15 mouse cellular contexts compared by ENCODE assay signal in genomic region chr1:98129561-98130347, GRCm38 (mm10). TPM values are rescaled to one million over a fixed set of nuclear protein-coding genes. Genes with fewer than 3 reads are reported as not detected.
DNase-seq lines count a peak whose midpoint lies in the region; ATAC-seq and TF ChIP-seq lines count a peak whose summit lies in the region.
"Had no signal": no experiment of that assay in that cellular context is flagged by ENCODE, and none has a peak within 500 bp of the region (broad histone marks: within the 10 kb centered on the region; RNA-seq: fewer than 3 reads in every experiment).

No protein-coding gene starts in this region.

- H3K4me3 ChIP-seq in kidney, adult 2 months (ENCODE audit: insufficient read depth, low read depth, low read length): no peak overlapping the region
- H3K4me3 ChIP-seq: embryonic facial prominence, embryonic 10.5 days; gastrocnemius, adult 2 months; hindbrain, embryonic 15.5 days; midbrain, embryonic 10.5 days had no signal

- no peak for TF ChIP-seq CTCF in kidney, adult 2 months (conservative IDR thresholded peaks at IDR 0.05; ENCODE audit: insufficient read depth, insufficient read length, low read depth, low read length)

- peak; percentile 98 to 99 for ATAC-seq in hematopoietic stem cell, adult 5-6 weeks (replicated peaks in 1 of 2; ENCODE audit: insufficient read depth in 1 of 2, low FRiP score in 2 of 2, low TSS enrichment in 1 of 2, low read depth in 1 of 2, poor library complexity in 2 of 2, severe bottlenecking in 2 of 2)
- 0 out of 2 replicates have a peak, but pooled peaks have one; percentile 33 for ATAC-seq in megakaryocyte-erythroid progenitor cell, adult 5-6 weeks (replicated peaks; ENCODE audit: low FRiP score, low TSS enrichment, poor library complexity, severe bottlenecking)

- peak overlapping the region; percentile 100 for H3K27ac ChIP-seq in kidney, adult 2 months (ENCODE audit: insufficient read depth, low read depth, low read length)
- H3K27ac ChIP-seq: embryonic facial prominence, embryonic 10.5 days; gastrocnemius, adult 2 months; hindbrain, embryonic 15.5 days; midbrain, embryonic 10.5 days had no signal

- no peaks in the 10 kb centered on the region; the same call in 1 of the 2 replicates for H3K36me3 ChIP-seq in kidney, adult 2 months (ENCODE audit: control insufficient read depth, insufficient read depth, low read length)
- H3K36me3 ChIP-seq: embryonic facial prominence, embryonic 10.5 days; hindbrain, embryonic 15.5 days; midbrain, embryonic 10.5 days had no signal

- no peak for TF ChIP-seq POLR2A in kidney, adult 2 months (IDR thresholded peaks at IDR 0.05; ENCODE audit: low read depth, low read length)

- peaks cover 8% of the 10 kb centered on the region for H3K4me1 ChIP-seq in kidney, adult 2 months (ENCODE audit: control insufficient read depth, insufficient read depth, low read length)
- H3K4me1 ChIP-seq: embryonic facial prominence, embryonic 10.5 days; hindbrain, embryonic 15.5 days; midbrain, embryonic 10.5 days had no signal

- no peaks in the 10 kb centered on the region for H3K27me3 ChIP-seq in kidney, adult 2 months (replicated peaks; ENCODE audit: control insufficient read depth, insufficient read depth, low read length)
- H3K27me3 ChIP-seq: hindbrain, embryonic 15.5 days had no signal

- peak; percentile 65 for DNase-seq in kidney, adult 2 months
- no peak for DNase-seq in kidney, postnatal 4 days
- peak; percentile 95 for DNase-seq in 416B (ENCODE audit: low read depth)
- no peak for DNase-seq in cerebellum, adult 9-11 months
- no peak for DNase-seq in layer of hippocampus, postnatal 10 days (ENCODE audit: low spot score in 2 of 2)
- no peak for DNase-seq in gastrocnemius, postnatal 10 days
- DNase-seq: cerebellum, adult 2 months; gastrocnemius, adult 2 months; layer of hippocampus, adult 9-11 months; lung, adult 2 months had no signal

- WGBS in kidney, adult 2 months: 74% methylated on average over 3 of the region's 3 CpGs

RNA-seq across cellular contexts. Expression of gene Pam, which starts 34.3 kb away (rescaled TPM):
- 54.7 and 97.4 TPM in 2 replicates for polyA plus RNA-seq in kidney, adult 2 months (2012; rRNA removed)
- total RNA-seq in hematopoietic stem cell, adult 5-6 weeks (2017): 45.2 and 59.2 TPM in 2 replicates
- total RNA-seq in megakaryocyte-erythroid progenitor cell, adult 5-6 weeks (2014; fragmentation: Nextera tagmentation): 6.1 and 11.5 TPM in 2 replicates
- total RNA-seq in megakaryocyte-erythroid progenitor cell, adult 5-6 weeks (2017): 19.7 and 22.3 TPM in 2 replicates
- total RNA-seq in layer of hippocampus, postnatal 10 days (2021): 100 to 1,000 TPM; 158 to 166 TPM
- 10 to 100 TPM; 85.6 to 88.1 TPM for total RNA-seq in gastrocnemius, postnatal 10 days (2021)

Comparison
In these comparisons a context has a peak if more than half of its experiments do, and no peak if none do; other contexts are left out.
1. DNase-seq: peak in kidney, adult 2 months (single experiment) and 416B (single experiment); none in kidney, postnatal 4 days (0 of 2), cerebellum, adult 9-11 months (single experiment), layer of hippocampus, postnatal 10 days (0 of 2) and gastrocnemius, postnatal 10 days (single experiment).